27 mouse cellular contexts compared by ENCODE assay signal in genomic region chr1:191378080-191378479, GRCm38 (mm10). TPM values are rescaled to one million over a fixed set of nuclear protein-coding genes. Genes with fewer than 3 reads are reported as not detected.
DNase-seq lines count a peak whose midpoint lies in the region; ATAC-seq and TF ChIP-seq lines count a peak whose summit lies in the region.
"Had no signal": no experiment of that assay in that cellular context is flagged by ENCODE, and none has a peak within 500 bp of the region (broad histone marks: within the 10 kb centered on the region; RNA-seq: fewer than 3 reads in every experiment).

No protein-coding gene starts in this region.

- TF ChIP-seq CTCF in gastrocnemius, adult 2 months (IDR thresholded peaks at IDR 0.05), result no peak
- TF ChIP-seq CTCF in MEL (IDR thresholded peaks at IDR 0.05 in 2 of 3, conservative IDR thresholded peaks at IDR 0.05 in 1 of 3; ENCODE audit: control insufficient read depth in 1 of 3, insufficient read depth in 1 of 3, low read depth in 2 of 3, low read length in 3 of 3, poor library complexity in 1 of 3, severe bottlenecking in 1 of 3), result no peak

- 69% methylated on average over 2 of the region's 2 CpGs for WGBS in intestine, embryonic 16.5 days

- H3K4me2 ChIP-seq in intestine, embryonic 16.5 days (ENCODE audit: low read depth, low read length), result no peak overlapping the region
- H3K4me2 ChIP-seq: embryonic facial prominence, embryonic 13.5 days; forebrain, embryonic 12.5 days; forebrain, embryonic 15.5 days; heart, embryonic 12.5 days; heart, embryonic 15.5 days; hindbrain, embryonic 13.5 days had no signal

- H3K9me3 ChIP-seq in MEL (replicated peaks; ENCODE audit: insufficient read depth, low read length), result no peaks in the 10 kb centered on the region
- no peaks in the 10 kb centered on the region for H3K9me3 ChIP-seq in intestine, embryonic 16.5 days (ENCODE audit: control insufficient read depth, low read length)
- H3K9me3 ChIP-seq: embryonic facial prominence, embryonic 10.5 days; embryonic facial prominence, embryonic 13.5 days; forebrain, embryonic 12.5 days; forebrain, embryonic 15.5 days; heart, embryonic 12.5 days; heart, embryonic 15.5 days; hindbrain, embryonic 10.5 days; hindbrain, embryonic 13.5 days had no signal

- no peak for TF ChIP-seq POLR2A in MEL (IDR thresholded peaks at IDR 0.05; ENCODE audit: control insufficient read depth in 1 of 2, insufficient read depth in 1 of 2, low read depth in 1 of 2, low read length in 2 of 2, poor library complexity in 1 of 2)

- no peak for TF ChIP-seq EP300 in MEL (IDR thresholded peaks at IDR 0.05; ENCODE audit: low read depth in 1 of 2, low read length in 2 of 2)

- 0 out of 2 replicates have a peak overlapping the region, but pooled peaks have one; percentile 8 for H3K27ac ChIP-seq in gastrocnemius, adult 2 months
- no peak overlapping the region for H3K27ac ChIP-seq in MEL (ENCODE audit: control insufficient read depth, low read depth, low read length)
- no peak overlapping the region; the same call in 1 of the 2 replicates for H3K27ac ChIP-seq in intestine, embryonic 16.5 days (ENCODE audit: low read length)
- H3K27ac ChIP-seq: embryonic facial prominence, embryonic 10.5 days; embryonic facial prominence, embryonic 13.5 days; forebrain, embryonic 12.5 days; forebrain, embryonic 15.5 days; heart, embryonic 15.5 days; hindbrain, embryonic 10.5 days; hindbrain, embryonic 13.5 days had no signal

- peaks cover 14 to 24% of the 10 kb centered on the region in 2 experiments for H3K4me1 ChIP-seq in MEL (ENCODE audit: control insufficient read depth in 1 of 2, insufficient read depth in 2 of 2, low read length in 2 of 2)
- H3K4me1 ChIP-seq in intestine, embryonic 16.5 days (ENCODE audit: control insufficient read depth, insufficient read depth, low read length), result 0 out of 2 replicates have a peak, but pooled peaks cover 3% of the 10 kb centered on the region
- H3K4me1 ChIP-seq: embryonic facial prominence, embryonic 10.5 days; embryonic facial prominence, embryonic 13.5 days; forebrain, embryonic 12.5 days; forebrain, embryonic 15.5 days; hindbrain, embryonic 10.5 days; hindbrain, embryonic 13.5 days had no signal

- intact Hi-C loops in gastrocnemius, adult 2 months (cut with DNase I), result no loop called here

- ATAC-seq in intestine, embryonic 16.5 days, result peak; percentile 84
- ATAC-seq: activated CD4-positive, CD25-positive, alpha-beta regulatory T cell, adult 4 months; forebrain, embryonic 15.5 days; hindbrain, embryonic 16.5 days had no signal

- H3K36me3 ChIP-seq in MEL (ENCODE audit: control insufficient read depth in 1 of 2, insufficient read depth in 2 of 2, low read length in 2 of 2), result peaks cover 0 to 40% of the 10 kb centered on the region in 2 experiments; a peak in 2 of 4 replicates
- no peaks in the 10 kb centered on the region for H3K36me3 ChIP-seq in intestine, embryonic 16.5 days (ENCODE audit: control insufficient read depth, insufficient read depth, low read length)
- H3K36me3 ChIP-seq: embryonic facial prominence, embryonic 10.5 days; embryonic facial prominence, embryonic 13.5 days; forebrain, embryonic 12.5 days; forebrain, embryonic 15.5 days; heart, embryonic 12.5 days; heart, embryonic 15.5 days; hindbrain, embryonic 10.5 days; hindbrain, embryonic 13.5 days had no signal

- H3K79me2 ChIP-seq in MEL (ENCODE audit: control insufficient read depth, insufficient read depth, low read length, poor library complexity), result peaks cover 32% of the 10 kb centered on the region

- H3K4me3 ChIP-seq in gastrocnemius, adult 2 months, result no peak overlapping the region
- H3K4me3 ChIP-seq in MEL (ENCODE audit: control insufficient read depth in 1 of 2, insufficient read depth in 1 of 2, low read depth in 2 of 2, low read length in 2 of 2), result no peak overlapping the region
- no peak overlapping the region for H3K4me3 ChIP-seq in intestine, embryonic 16.5 days (ENCODE audit: low read length)
- H3K4me3 ChIP-seq: embryonic facial prominence, embryonic 10.5 days; embryonic facial prominence, embryonic 13.5 days; erythroblast, embryonic 14.5 days; forebrain, embryonic 12.5 days; forebrain, embryonic 15.5 days; heart, embryonic 12.5 days; heart, embryonic 15.5 days; hindbrain, embryonic 10.5 days; hindbrain, embryonic 13.5 days had no signal

- no peak for TF ChIP-seq RAD21 in MEL (IDR thresholded peaks at IDR 0.05; ENCODE audit: low read depth, low read length)

- no peaks in the 10 kb centered on the region for H3K27me3 ChIP-seq in MEL (ENCODE audit: control insufficient read depth in 1 of 2, insufficient read depth in 2 of 2, low read length in 2 of 2)
- H3K27me3 ChIP-seq in intestine, embryonic 16.5 days (replicated peaks; ENCODE audit: control insufficient read depth, insufficient read depth, low read length), result no peaks in the 10 kb centered on the region
- H3K27me3 ChIP-seq: embryonic facial prominence, embryonic 13.5 days; forebrain, embryonic 12.5 days; forebrain, embryonic 15.5 days; heart, embryonic 12.5 days; heart, embryonic 15.5 days; hindbrain, embryonic 13.5 days had no signal

- no peak for DNase-seq in gastrocnemius, adult 2 months
- DNase-seq in gastrocnemius, postnatal 25 days, result no peak
- no peak for DNase-seq in MEL (ENCODE audit: low read depth, low spot score)
- no peak for DNase-seq in layer of hippocampus, adult 9-11 months
- no peak for DNase-seq in right cerebral cortex, postnatal 36 days (ENCODE audit: low spot score in 2 of 2)
- DNase-seq in embryo, embryonic 9.5 days (ENCODE audit: extremely low spot score), result no peak
- DNase-seq: adrenal gland, adult 8-10 months; adrenal gland, postnatal 25 days; cerebellum, adult 18-20 months; cerebellum, adult 9-10 months; cerebellum, postnatal 25 days; gastrocnemius, postnatal 14 days; heart, adult 18-20 months; heart, postnatal 10 days; heart, postnatal 36 days had no signal

- no peak overlapping the region for H3K9ac ChIP-seq in MEL (ENCODE audit: control insufficient read depth, low read depth, low read length, poor library complexity, severe bottlenecking)
- no peak overlapping the region for H3K9ac ChIP-seq in intestine, embryonic 16.5 days (ENCODE audit: low read depth, low read length)
- H3K9ac ChIP-seq: embryonic facial prominence, embryonic 13.5 days; forebrain, embryonic 12.5 days; forebrain, embryonic 15.5 days; heart, embryonic 12.5 days; heart, embryonic 15.5 days; hindbrain, embryonic 13.5 days had no signal

TF ChIP-seq in MEL, 35 proteins besides CTCF, POLR2A, EP300 and RAD21:
- TF ChIP-seq ZNF384 (IDR thresholded peaks at IDR 0.05; ENCODE audit: low read depth, low read length), result 0 out of 2 replicates have a peak, but pooled peaks have one; percentile 7
- no peak for TF ChIP-seq JUND (IDR thresholded peaks at IDR 0.05; ENCODE audit: low read depth, low read length)

RNA-seq across cellular contexts. Expression of gene Ppp2r5a, which starts 25.0 kb away (rescaled TPM):
- 10 to 100 TPM; 65.0 to 80.1 TPM for total RNA-seq in gastrocnemius, adult 2 months (2021)
- 10 to 100 TPM; 72.6 to 78.7 TPM for total RNA-seq in gastrocnemius, postnatal 25 days (2021)
- 46.6 and 55.7 TPM in 2 replicates for total RNA-seq in MEL (2012; rRNA removed)
- polyA plus RNA-seq in MEL (2012; ENCODE audit: insufficient read depth in 1 of 2, insufficient read length in 2 of 2, low read depth in 1 of 2, low replicate concordance in 2 of 2, missing spikeins in 1 of 2), result 10 to 100 TPM in 1 of 2 experiments, not detected in 1; 48.6 TPM
- polyA plus RNA-seq in intestine, embryonic 16.5 days (2015; fragmentation: Nextera tagmentation; extraction: Ambion mirVana), result 11.3 and 11.8 TPM in 2 replicates

RNA-seq across cellular contexts. Expression of gene Tmem206, which starts 52.4 kb away (rescaled TPM):
- 1 to 10 TPM; 1.2 to 1.4 TPM for total RNA-seq in gastrocnemius, adult 2 months (2021)
- 1 to 10 TPM; 1.2 to 1.3 TPM for total RNA-seq in gastrocnemius, postnatal 25 days (2021)
- 12.4 and 14.3 TPM in 2 replicates for total RNA-seq in MEL (2012; rRNA removed)
- 10 to 100 TPM in 1 of 2 experiments, not detected in 1; 16.2 TPM for polyA plus RNA-seq in MEL (2012; ENCODE audit: insufficient read depth in 1 of 2, insufficient read length in 2 of 2, low read depth in 1 of 2, low replicate concordance in 2 of 2, missing spikeins in 1 of 2)
- 18.2 and 19.3 TPM in 2 replicates for polyA plus RNA-seq in intestine, embryonic 16.5 days (2015; fragmentation: Nextera tagmentation; extraction: Ambion mirVana)
